Mouse (Mus musculus) testis, adult 2 months (tissue): Measurements from ENCODE around the gene Ndufb5.
"Not testable (repeated sequence)": the region's sequence is repeated elsewhere in the genome, so short reads cannot be mapped to it uniquely, and the experiment has no call there.

Experiments used
- CTCF ChIP-seq: fragments of 200-500 bp; IDR thresholded peaks from 2 replicates; pipeline ENCODE4 v1.5.1; 2012; ENCODE audit warnings: low read depth, mild to moderate bottlenecking, inconsistent platforms, low read length, moderate library complexity; ENCODE audit not compliant: control insufficient read depth, insufficient read depth, insufficient replicate concordance
- POLR2A ChIP-seq: fragments of 200-500 bp; IDR thresholded peaks from 2 replicates; pipeline ENCODE4 v1.6.1; 2012; ENCODE audit warnings: low read depth, mild to moderate bottlenecking, inconsistent platforms, low read length, moderate library complexity; ENCODE audit not compliant: control insufficient read depth

DNA sequence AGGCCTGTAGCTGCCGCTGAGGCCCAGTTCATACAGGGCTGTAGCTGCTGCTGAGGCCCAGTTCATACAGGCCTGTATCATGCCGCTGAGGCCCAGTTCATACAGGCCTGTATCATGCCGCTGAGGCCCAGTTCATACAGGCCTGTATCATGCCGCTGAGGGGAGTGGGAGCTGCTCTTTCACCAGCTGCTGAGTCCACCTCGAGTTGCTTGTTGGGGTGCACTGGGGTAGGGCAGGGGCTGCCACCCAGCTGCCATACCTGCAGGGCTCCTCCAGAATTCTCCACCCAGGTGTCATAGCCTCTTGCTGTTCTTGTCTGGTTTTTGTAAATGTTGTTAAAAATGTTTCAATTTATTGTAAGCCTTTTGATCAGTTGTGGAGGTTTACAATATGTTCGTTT, 19.4 kb upstream of the Ndufb5 start:
- TF ChIP-seq POLR2A, CTCF: not testable (repeated sequence)
